Mouse (Mus musculus): ENCODE measurements around the gene Phex. TPM values are rescaled to one million over a fixed set of nuclear protein-coding genes. Genes with fewer than 3 reads are reported as not detected.

Gene Phex
- polyA plus RNA-seq, 1 experiment from 2014 or later, result 0.35 TPM

DNA sequence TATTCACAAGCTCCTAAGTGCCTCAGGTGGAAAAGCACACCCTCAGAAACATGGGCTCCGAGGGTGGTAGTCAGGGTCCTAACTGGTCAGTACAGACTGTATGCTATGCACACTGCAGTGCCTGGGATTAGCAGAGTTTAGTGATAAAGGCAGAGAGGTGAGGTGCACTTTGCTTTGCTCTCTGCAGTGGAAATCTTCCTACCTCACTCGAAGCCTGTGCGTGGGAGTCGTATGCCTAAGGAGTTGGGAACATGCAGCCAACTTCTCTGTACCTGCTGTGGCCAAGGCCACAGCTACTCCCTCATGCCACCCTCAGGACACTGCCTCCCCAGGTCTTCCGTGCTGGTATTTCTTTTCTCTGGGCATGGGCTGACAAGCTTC is 109.3 kb downstream of the Phex start:
- ATAC-seq (ENCODE audit: insufficient number of reproducible peaks, low FRiP score, low TSS enrichment, low read depth) (no peak), DNase-seq (ENCODE audit: low spot score) (no peak)
- no peaks in the 10 kb centered on the region for H3K36me3 ChIP-seq (ENCODE audit: control insufficient read depth, insufficient read depth, low read length)
- H3K4me1 ChIP-seq (ENCODE audit: control insufficient read depth, insufficient read depth, low read length), result no peaks in the 10 kb centered on the region
- no peak overlapping the region for H3K4me3 ChIP-seq (ENCODE audit: low read depth, low read length)
- no peak overlapping the region for H3K4me2 ChIP-seq (ENCODE audit: low read depth, severe bottlenecking)
- H3K27ac ChIP-seq (replicated peaks; ENCODE audit: low read depth, low read length), result no peak overlapping the region
- H3K9ac ChIP-seq (ENCODE audit: low read length), result no peak overlapping the region
- H3K27me3 ChIP-seq (ENCODE audit: control insufficient read depth, insufficient read depth, low read length), result 0 out of 2 replicates have a peak, but pooled peaks cover 2% of the 10 kb centered on the region
- no peaks in the 10 kb centered on the region for H3K9me3 ChIP-seq (ENCODE audit: control insufficient read depth, low read length)
- WGBS, result 75% methylated on average over 5 of the region's 5 CpGs

DNA sequence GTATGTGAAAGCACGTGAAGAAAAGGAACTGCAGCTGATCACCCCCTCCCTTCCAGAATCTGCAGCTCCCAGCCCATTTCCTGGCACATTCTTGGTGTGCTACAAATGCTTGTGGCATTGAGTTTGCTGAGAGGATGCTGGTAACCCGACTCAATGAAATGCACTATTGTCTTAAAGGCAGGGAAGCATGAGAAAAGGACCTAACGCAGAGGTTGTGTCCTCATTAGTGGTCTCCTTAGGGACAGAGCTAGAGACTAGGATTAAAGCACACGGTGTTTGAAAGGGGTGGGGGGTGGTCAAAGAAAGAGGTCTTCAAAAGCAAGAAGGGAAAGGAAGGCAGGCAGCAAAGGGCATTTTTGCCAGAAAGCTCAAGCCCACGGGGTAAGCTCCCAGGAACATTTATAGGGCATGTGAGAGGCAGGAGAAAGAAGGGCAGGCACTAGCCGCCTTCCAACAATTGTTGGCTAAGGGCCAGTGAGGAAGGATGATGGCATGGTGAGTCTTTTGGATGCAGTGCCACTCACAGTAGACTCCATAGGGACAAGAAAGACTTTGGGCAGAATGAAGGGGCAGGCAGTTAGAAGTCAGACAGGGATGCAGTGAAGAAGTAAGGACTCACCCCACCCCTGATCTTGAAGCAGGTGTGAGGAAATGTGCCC is 109.8 kb downstream of the Phex start:
- H3K4me1 ChIP-seq (ENCODE audit: control insufficient read depth, insufficient read depth, low read length), result no peaks in the 10 kb centered on the region
- H3K9me3 ChIP-seq (ENCODE audit: control insufficient read depth, low read length), result no peaks in the 10 kb centered on the region
- no peak overlapping the region for H3K4me2 ChIP-seq (ENCODE audit: low read depth, severe bottlenecking)
- H3K27me3 ChIP-seq (ENCODE audit: control insufficient read depth, insufficient read depth, low read length), result 0 out of 2 replicates have a peak, but pooled peaks cover 2% of the 10 kb centered on the region
- WGBS, result 50% methylated on average over 6 of the region's 6 CpGs
- DNase-seq (ENCODE audit: low spot score), result no peak
- H3K9ac ChIP-seq (ENCODE audit: low read length), result no peak overlapping the region
- no peak for ATAC-seq (ENCODE audit: insufficient number of reproducible peaks, low FRiP score, low TSS enrichment, low read depth)
- no peak overlapping the region for H3K27ac ChIP-seq (replicated peaks; ENCODE audit: low read depth, low read length)
- no peak overlapping the region for H3K4me3 ChIP-seq (ENCODE audit: low read depth, low read length)
- H3K36me3 ChIP-seq (ENCODE audit: control insufficient read depth, insufficient read depth, low read length), result no peaks in the 10 kb centered on the region

DNA sequence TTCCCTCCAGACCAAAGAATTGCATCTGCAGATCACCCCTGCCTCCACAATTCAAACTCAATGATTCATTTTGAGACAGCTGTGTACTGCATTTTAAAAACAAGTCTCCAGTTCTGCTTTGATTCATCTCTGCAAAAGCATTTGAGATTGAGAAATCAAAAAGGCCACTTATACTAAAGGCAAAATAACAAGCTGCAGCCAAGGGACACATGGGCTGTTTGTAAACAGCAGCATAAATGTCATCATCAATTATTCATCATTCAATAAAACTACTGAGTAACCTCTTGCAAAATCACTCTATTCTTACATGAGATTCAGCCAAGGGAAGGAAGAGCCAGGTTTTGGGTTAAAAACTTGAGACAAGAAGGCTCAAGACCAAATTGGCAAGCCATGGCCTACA is 122.7 kb downstream of the Phex start:
- Histone ChIP-seq H3K4me2 (ENCODE audit: low read depth, severe bottlenecking) (no peak overlapping the region), H3K4me1 (ENCODE audit: control insufficient read depth, insufficient read depth, low read length) (no peaks in the 10 kb centered on the region), H3K4me3 (ENCODE audit: low read depth, low read length) (no peak overlapping the region), H3K9me3 (ENCODE audit: control insufficient read depth, low read length) (no peaks in the 10 kb centered on the region), H3K9ac (ENCODE audit: low read length) (no peak overlapping the region), H3K27ac (replicated peaks; ENCODE audit: low read depth, low read length) (no peak overlapping the region), H3K36me3 (ENCODE audit: control insufficient read depth, insufficient read depth, low read length) (no peaks in the 10 kb centered on the region), H3K27me3 (ENCODE audit: control insufficient read depth, insufficient read depth, low read length) (no peaks in the 10 kb centered on the region)
- ATAC-seq (ENCODE audit: insufficient number of reproducible peaks, low FRiP score, low TSS enrichment, low read depth), result no peak
- no peak for DNase-seq (ENCODE audit: low spot score)

DNA sequence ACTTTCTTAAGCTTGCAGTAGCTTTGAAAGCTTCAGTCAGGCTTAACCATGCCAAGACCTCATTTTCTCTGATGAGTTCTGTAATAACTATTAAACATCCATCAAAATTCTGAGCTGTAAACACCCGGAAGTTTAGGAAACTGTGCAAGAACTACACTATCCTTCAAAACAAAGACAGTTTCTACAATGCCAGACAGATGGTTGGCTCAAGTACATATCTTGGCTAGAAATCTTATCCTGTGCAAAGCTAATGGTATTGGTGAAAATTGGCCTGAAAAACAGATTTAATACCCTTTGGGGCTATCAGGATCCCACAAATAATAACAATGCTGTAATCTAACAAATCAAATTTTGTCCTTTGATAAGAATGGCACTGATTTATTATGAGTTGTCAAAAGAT is 138.5 kb downstream of the Phex start:
- no peak overlapping the region for H3K4me3 ChIP-seq (ENCODE audit: low read depth, low read length)
- H3K9me3 ChIP-seq (ENCODE audit: control insufficient read depth, low read length), result no peaks in the 10 kb centered on the region
- H3K9ac ChIP-seq (ENCODE audit: low read length), result no peak overlapping the region
- no peaks in the 10 kb centered on the region for H3K4me1 ChIP-seq (ENCODE audit: control insufficient read depth, insufficient read depth, low read length)
- no peak overlapping the region for H3K4me2 ChIP-seq (ENCODE audit: low read depth, severe bottlenecking)
- DNase-seq (ENCODE audit: low spot score) (no peak), ATAC-seq (ENCODE audit: insufficient number of reproducible peaks, low FRiP score, low TSS enrichment, low read depth) (no peak)
- H3K27ac ChIP-seq (replicated peaks; ENCODE audit: low read depth, low read length), result no peak overlapping the region
- WGBS, result 81% methylated on average over 1 of the region's 1 CpGs
- H3K36me3 ChIP-seq (ENCODE audit: control insufficient read depth, insufficient read depth, low read length), result no peaks in the 10 kb centered on the region
- no peaks in the 10 kb centered on the region for H3K27me3 ChIP-seq (ENCODE audit: control insufficient read depth, insufficient read depth, low read length)

DNA sequence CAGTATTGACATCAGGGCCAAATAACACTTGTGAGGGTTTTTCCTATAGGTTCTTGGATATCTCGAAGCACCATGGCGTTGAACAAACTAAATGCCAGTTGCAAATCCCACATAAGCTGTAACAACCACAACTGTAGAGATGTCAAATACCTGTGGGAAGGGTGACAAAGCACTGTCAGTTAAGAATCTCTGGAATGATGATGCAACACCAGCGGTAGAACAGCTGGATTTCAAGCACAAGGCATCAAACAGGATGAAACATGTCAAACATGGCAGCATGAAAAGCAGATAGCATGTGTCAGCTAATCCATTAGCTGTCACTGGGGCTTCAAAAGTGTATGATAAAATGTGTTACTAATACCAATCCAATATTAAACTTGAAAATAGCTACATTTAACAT is 141.8 kb downstream of the Phex start:
- no peaks in the 10 kb centered on the region for H3K36me3 ChIP-seq (ENCODE audit: control insufficient read depth, insufficient read depth, low read length)
- H3K27me3 ChIP-seq (ENCODE audit: control insufficient read depth, insufficient read depth, low read length), result no peaks in the 10 kb centered on the region
- H3K9me3 ChIP-seq (ENCODE audit: control insufficient read depth, low read length), result no peaks in the 10 kb centered on the region
- no peaks in the 10 kb centered on the region for H3K4me1 ChIP-seq (ENCODE audit: control insufficient read depth, insufficient read depth, low read length)
- no peak overlapping the region for H3K4me2 ChIP-seq (ENCODE audit: low read depth, severe bottlenecking)
- WGBS, result 85% methylated on average over 3 of the region's 3 CpGs
- no peak overlapping the region for H3K4me3 ChIP-seq (ENCODE audit: low read depth, low read length)
- DNase-seq (ENCODE audit: low spot score) (no peak), ATAC-seq (ENCODE audit: insufficient number of reproducible peaks, low FRiP score, low TSS enrichment, low read depth) (no peak)
- H3K27ac ChIP-seq (replicated peaks; ENCODE audit: low read depth, low read length), result no peak overlapping the region
- H3K9ac ChIP-seq (ENCODE audit: low read length), result no peak overlapping the region

DNA sequence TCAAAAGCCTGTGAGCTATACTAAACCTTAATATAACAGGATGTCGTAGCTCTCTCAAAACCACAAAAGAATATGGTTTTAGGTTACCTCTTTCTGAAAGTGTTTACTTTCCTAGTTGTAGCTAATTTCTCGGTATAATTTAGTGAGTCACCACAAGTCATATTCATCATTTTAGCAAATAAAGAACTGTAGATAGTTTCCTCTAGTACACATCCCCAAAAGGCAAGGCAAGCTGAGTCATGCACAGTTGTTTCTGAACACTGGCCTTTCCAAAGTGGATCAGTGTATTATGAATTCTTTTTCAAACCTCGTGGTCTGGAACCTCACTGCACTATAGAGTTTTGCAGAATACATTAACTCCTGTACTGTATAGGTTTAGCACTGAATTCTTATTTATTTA is 143.5 kb downstream of the Phex start:
- H3K4me3 ChIP-seq (ENCODE audit: low read depth, low read length), result no peak overlapping the region
- no peak for DNase-seq (ENCODE audit: low spot score)

DNA sequence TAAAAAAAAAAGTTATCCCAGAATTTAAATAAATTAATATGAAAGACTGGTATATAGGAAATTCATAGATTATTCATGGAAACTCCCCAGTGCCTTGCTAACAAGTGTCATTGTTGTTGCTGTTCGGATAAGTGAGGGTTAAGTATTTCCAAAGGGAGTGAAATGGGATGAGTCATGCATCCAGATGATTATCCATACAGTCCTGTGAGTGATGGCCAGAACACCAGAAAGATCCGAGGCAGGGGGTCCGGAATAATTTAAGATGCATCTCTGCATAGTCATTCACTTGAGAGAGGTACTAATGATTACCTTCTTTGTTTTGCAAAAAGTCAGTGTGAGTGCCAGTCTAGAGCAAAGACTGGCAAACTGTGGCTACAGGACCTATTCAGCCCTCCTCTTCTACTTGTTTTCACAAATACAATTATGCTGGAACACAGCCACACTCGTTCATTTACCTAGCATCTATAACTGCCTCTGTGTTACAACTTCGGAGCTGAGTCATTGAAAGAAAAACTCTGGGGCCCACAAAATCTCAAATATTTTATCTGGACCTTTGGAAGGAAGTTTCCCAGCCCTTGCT is 145.3 kb downstream of the Phex start:
- Histone ChIP-seq H3K36me3 (ENCODE audit: control insufficient read depth, insufficient read depth, low read length) (no peaks in the 10 kb centered on the region), H3K27me3 (ENCODE audit: control insufficient read depth, insufficient read depth, low read length) (no peaks in the 10 kb centered on the region), H3K4me1 (ENCODE audit: control insufficient read depth, insufficient read depth, low read length) (no peaks in the 10 kb centered on the region), H3K27ac (replicated peaks; ENCODE audit: low read depth, low read length) (no peak overlapping the region), H3K4me3 (ENCODE audit: low read depth, low read length) (no peak overlapping the region), H3K9ac (ENCODE audit: low read length) (no peak overlapping the region), H3K9me3 (ENCODE audit: control insufficient read depth, low read length) (no peaks in the 10 kb centered on the region), H3K4me2 (ENCODE audit: low read depth, severe bottlenecking) (no peak overlapping the region)
- ATAC-seq (ENCODE audit: insufficient number of reproducible peaks, low FRiP score, low TSS enrichment, low read depth) (no peak), DNase-seq (ENCODE audit: low spot score) (no peak)
- 67% methylated on average over 5 of the region's 5 CpGs for WGBS

More for the DNA sequence above, 143.5 kb downstream of the Phex start:
- WGBS, result 75% methylated on average over 3 of the region's 3 CpGs
- Histone ChIP-seq H3K36me3 (ENCODE audit: control insufficient read depth, insufficient read depth, low read length) (no peaks in the 10 kb centered on the region), H3K4me1 (ENCODE audit: control insufficient read depth, insufficient read depth, low read length) (no peaks in the 10 kb centered on the region), H3K4me2 (ENCODE audit: low read depth, severe bottlenecking) (no peak overlapping the region), H3K27ac (replicated peaks; ENCODE audit: low read depth, low read length) (no peak overlapping the region), H3K9ac (ENCODE audit: low read length) (no peak overlapping the region), H3K27me3 (ENCODE audit: control insufficient read depth, insufficient read depth, low read length) (no peaks in the 10 kb centered on the region), H3K9me3 (ENCODE audit: control insufficient read depth, low read length) (no peaks in the 10 kb centered on the region)
- ATAC-seq (ENCODE audit: insufficient number of reproducible peaks, low FRiP score, low TSS enrichment, low read depth), result no peak

DNA sequence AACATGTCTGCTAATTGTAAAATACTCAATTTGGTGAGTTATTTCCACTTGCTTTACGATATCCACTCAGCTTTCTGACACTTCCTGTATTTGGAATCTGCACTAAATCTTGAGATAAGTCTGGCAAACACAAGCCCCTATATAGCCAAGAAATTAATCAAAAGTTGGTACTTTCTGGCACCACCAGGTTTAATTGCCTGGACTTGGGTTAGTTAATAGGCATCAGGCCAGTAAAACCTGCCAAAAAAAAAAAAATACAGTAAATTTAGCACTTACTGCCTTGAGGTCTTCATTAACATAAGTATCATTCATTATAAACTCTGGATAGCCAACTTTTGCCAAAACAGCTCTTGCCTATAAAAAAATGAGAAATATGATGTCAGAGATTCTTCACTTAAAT is 147.0 kb downstream of the Phex start:
- no peak overlapping the region for H3K9ac ChIP-seq (ENCODE audit: low read length)
- H3K4me3 ChIP-seq (ENCODE audit: low read depth, low read length), result no peak overlapping the region
- no peaks in the 10 kb centered on the region for H3K36me3 ChIP-seq (ENCODE audit: control insufficient read depth, insufficient read depth, low read length)
- DNase-seq (ENCODE audit: low spot score), result no peak
- no peak for ATAC-seq (ENCODE audit: insufficient number of reproducible peaks, low FRiP score, low TSS enrichment, low read depth)
- 88% methylated on average over 1 of the region's 1 CpGs for WGBS
- H3K4me2 ChIP-seq (ENCODE audit: low read depth, severe bottlenecking), result no peak overlapping the region
- no peaks in the 10 kb centered on the region for H3K4me1 ChIP-seq (ENCODE audit: control insufficient read depth, insufficient read depth, low read length)
- H3K27ac ChIP-seq (replicated peaks; ENCODE audit: low read depth, low read length), result no peak overlapping the region
- H3K27me3 ChIP-seq (ENCODE audit: control insufficient read depth, insufficient read depth, low read length), result no peaks in the 10 kb centered on the region
- H3K9me3 ChIP-seq (ENCODE audit: control insufficient read depth, low read length), result no peaks in the 10 kb centered on the region

DNA sequence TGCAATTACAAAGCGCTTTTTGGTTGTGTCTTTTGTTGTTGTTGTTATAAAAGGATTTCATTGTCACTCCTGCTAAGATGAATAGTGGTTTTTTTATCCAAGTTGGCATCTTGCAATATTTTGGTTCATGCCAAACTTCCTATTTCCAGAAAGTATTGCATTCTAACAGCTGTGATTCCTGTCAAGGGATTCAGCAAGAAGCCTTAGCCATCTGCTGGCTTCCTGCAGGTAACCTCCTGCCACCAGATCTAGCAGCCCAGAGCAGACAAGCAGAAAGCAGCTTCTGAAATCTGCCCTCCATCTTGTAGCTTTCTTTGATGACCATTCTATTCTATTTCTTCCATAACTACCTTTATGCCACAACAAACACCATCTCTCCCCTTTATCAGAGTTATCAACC is 212.4 kb downstream of the Phex start:
- H3K27me3 ChIP-seq (ENCODE audit: control insufficient read depth, insufficient read depth, low read length), result no peaks in the 10 kb centered on the region
- no peaks in the 10 kb centered on the region for H3K36me3 ChIP-seq (ENCODE audit: control insufficient read depth, insufficient read depth, low read length)
- H3K4me2 ChIP-seq (ENCODE audit: low read depth, severe bottlenecking), result no peak overlapping the region
- H3K9me3 ChIP-seq (ENCODE audit: control insufficient read depth, low read length), result no peaks in the 10 kb centered on the region
- 96% methylated on average over 1 of the region's 1 CpGs for WGBS
- no peak overlapping the region for H3K27ac ChIP-seq (replicated peaks; ENCODE audit: low read depth, low read length)
- DNase-seq (ENCODE audit: low spot score) (no peak), ATAC-seq (ENCODE audit: insufficient number of reproducible peaks, low FRiP score, low TSS enrichment, low read depth) (no peak)
- H3K4me1 ChIP-seq (ENCODE audit: control insufficient read depth, insufficient read depth, low read length), result no peaks in the 10 kb centered on the region
- no peak overlapping the region for H3K9ac ChIP-seq (ENCODE audit: low read length)
- no peak overlapping the region for H3K4me3 ChIP-seq (ENCODE audit: low read depth, low read length)
